Mouse (Mus musculus) midbrain, postnatal 0 days (tissue): Measurements from ENCODE around the gene Tenm2. TPM values are rescaled to one million over a fixed set of nuclear protein-coding genes. Genes with fewer than 3 reads are reported as not detected.
A peak's percentile ranks its signal among the peaks of the same experiment; 100 is the strongest.

Experiments used
- ATAC-seq: fragments of 200-750 bp; cut with Nextera tagmentation; 2 replicates; pipeline ENCODE4 v1.8.0; 2017; ENCODE audit warnings: moderate number of reproducible peaks, mild to moderate bottlenecking, moderate TSS enrichment, moderate library complexity; ENCODE audit not compliant: low FRiP score
- DNase-seq: peaks from one replicate; pipeline ENCODE4 v3.0.0-alpha.2; 2015; ENCODE audit warnings: low spot score
- H3K27ac ChIP-seq: fragments of 300-500 bp; sonication (generic); 2 replicates; pipeline ENCODE4 v1.5.1; 2014; ENCODE audit warnings: low read depth, mild to moderate bottlenecking, low read length, mixed read lengths
- H3K27me3 ChIP-seq: fragments of 300-500 bp; sonication (generic); 2 replicates; pipeline ENCODE4 v1.6.1; 2014; ENCODE audit warnings: low read length, control low read depth, mixed read lengths; ENCODE audit not compliant: insufficient read depth
- H3K36me3 ChIP-seq: fragments of 300-500 bp; sonication (generic); 2 replicates; pipeline ENCODE4 v1.6.1; 2014; ENCODE audit warnings: low read length, control low read depth, mixed read lengths; ENCODE audit not compliant: insufficient read depth
- H3K4me1 ChIP-seq: fragments of 300-500 bp; sonication (generic); 2 replicates; pipeline ENCODE4 v1.6.1; 2014; ENCODE audit warnings: mild to moderate bottlenecking, control low read depth, antibody characterized with exemption, low read length, mixed read lengths; ENCODE audit not compliant: insufficient read depth
- H3K4me2 ChIP-seq: fragments of 300-500 bp; sonication (generic); 2 replicates; pipeline ENCODE4 v1.6.1; 2014; ENCODE audit warnings: low read depth, mild to moderate bottlenecking, low read length, mixed read lengths; ENCODE audit not compliant: poor library complexity, severe bottlenecking
- H3K4me3 ChIP-seq: fragments of 300-500 bp; sonication (generic); 2 replicates; pipeline ENCODE4 v1.5.1; 2014; ENCODE audit warnings: low read depth, mild to moderate bottlenecking, low read length, moderate library complexity
- H3K9ac ChIP-seq: fragments of 300-500 bp; sonication (generic); replicated peaks from 2 replicates; pipeline ENCODE4 v1.6.1; 2014; ENCODE audit warnings: mild to moderate bottlenecking, low read length, moderate library complexity, mixed read lengths; ENCODE audit not compliant: poor library complexity, severe bottlenecking
- H3K9me3 ChIP-seq: fragments of 300-500 bp; sonication (generic); 2 replicates; pipeline ENCODE4 v1.6.1; 2016; ENCODE audit warnings: low read length, control low read depth
- CTCF ChIP-seq: IDR thresholded peaks from 2 replicates; pipeline ENCODE4 v1.5.1; 2016; ENCODE audit warnings: antibody characterized with exemption, mild to moderate bottlenecking
- WGBS: fragments of 180-500 bp; shearing (Covaris S2); extraction: QIAGEN DNeasy Blood & Tissue Kit; methylation state at CpG from one replicate; pipeline ENCODE4 v1.1.7; 2014; 5-methylcytosine and 5-hydroxymethylcytosine counted together
- polyA plus RNA-seq: library from polyadenylated mRNA; unstranded; fragments of >200 nt; fragmentation: Nextera tagmentation; extraction: Ambion mirVana; gene quantifications from 2 replicates; pipeline ENCODE4 v1.2.1, GENCODE M21; 2015
- total RNA-seq: library from RNA; depleted of rRNA; stranded (reverse); fragments of >200 nt; gene quantifications from 2 replicates; pipeline ENCODE4 v1.2.3, GENCODE M21; 2014

The Tenm2 gene
- total and polyA plus RNA-seq, 2 experiments from 2014 or later: 62.6 to 138 TPM

DNA sequence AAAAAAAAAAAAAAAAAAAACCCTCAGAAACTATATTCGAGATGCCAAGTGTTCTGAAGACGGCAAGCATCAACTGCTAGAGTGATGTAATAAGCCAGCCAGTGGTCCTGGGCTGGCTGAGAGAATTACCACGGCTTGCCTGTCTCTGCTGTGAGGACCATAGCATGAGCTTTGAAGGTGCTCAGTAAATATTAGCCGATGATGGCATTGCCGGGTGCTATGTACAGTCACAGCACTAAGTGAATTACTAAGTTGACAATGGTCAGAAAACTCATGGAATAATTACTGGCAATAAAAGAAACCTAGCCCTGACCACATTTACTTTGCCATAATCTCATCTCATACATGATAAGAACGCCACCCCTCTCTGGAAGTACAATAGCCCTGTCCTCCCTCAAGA is 549.5 kb downstream of the Tenm2 start:
- H3K27ac ChIP-seq: no peak overlapping the region
- no peaks in the 10 kb centered on the region for H3K4me1 ChIP-seq
- no peaks in the 10 kb centered on the region for H3K36me3 ChIP-seq
- no peak for TF ChIP-seq CTCF
- H3K27me3 ChIP-seq: no peaks in the 10 kb centered on the region
- H3K9ac ChIP-seq: no peak overlapping the region
- 59% methylated on average over 6 of the region's 6 CpGs for WGBS
- ATAC-seq (no peak), DNase-seq (no peak)
- no peak overlapping the region for H3K4me2 ChIP-seq
- no peaks in the 10 kb centered on the region for H3K9me3 ChIP-seq
- no peak overlapping the region for H3K4me3 ChIP-seq

DNA sequence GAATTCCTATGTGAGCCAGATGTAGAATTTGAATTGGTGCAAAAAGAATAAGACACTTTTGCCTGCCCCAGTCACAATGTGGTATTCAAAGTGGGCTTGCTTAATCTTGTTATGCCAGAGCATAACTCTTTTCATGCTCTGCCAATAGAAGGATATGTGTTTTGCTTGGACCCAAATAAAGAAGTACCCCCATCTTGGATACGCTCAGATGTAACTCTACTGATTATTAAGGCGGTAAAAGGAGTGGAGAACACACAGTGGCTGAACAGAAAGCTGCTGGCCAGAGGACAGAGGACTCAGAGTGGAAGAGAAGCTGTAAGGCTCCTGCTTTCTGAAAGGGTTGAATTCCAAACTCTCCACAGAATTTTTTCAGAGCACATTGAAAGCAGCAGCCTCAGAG is 556.4 kb downstream of the Tenm2 start:
- H3K27ac ChIP-seq: peak overlapping the region; percentile 85
- H3K9ac ChIP-seq: no peak overlapping the region
- peaks cover 5% of the 10 kb centered on the region; the same call in 1 of the 2 replicates for H3K4me1 ChIP-seq
- no peaks in the 10 kb centered on the region for H3K9me3 ChIP-seq
- 23% methylated on average over 2 of the region's 2 CpGs for WGBS
- H3K4me2 ChIP-seq: peak overlapping the region; percentile 69; the same call in 1 of the 2 replicates
- H3K36me3 ChIP-seq: no peaks in the 10 kb centered on the region
- TF ChIP-seq CTCF: no peak
- DNase-seq: no peak
- no peak overlapping the region for H3K4me3 ChIP-seq
- ATAC-seq: no peak
- no peaks in the 10 kb centered on the region for H3K27me3 ChIP-seq

DNA sequence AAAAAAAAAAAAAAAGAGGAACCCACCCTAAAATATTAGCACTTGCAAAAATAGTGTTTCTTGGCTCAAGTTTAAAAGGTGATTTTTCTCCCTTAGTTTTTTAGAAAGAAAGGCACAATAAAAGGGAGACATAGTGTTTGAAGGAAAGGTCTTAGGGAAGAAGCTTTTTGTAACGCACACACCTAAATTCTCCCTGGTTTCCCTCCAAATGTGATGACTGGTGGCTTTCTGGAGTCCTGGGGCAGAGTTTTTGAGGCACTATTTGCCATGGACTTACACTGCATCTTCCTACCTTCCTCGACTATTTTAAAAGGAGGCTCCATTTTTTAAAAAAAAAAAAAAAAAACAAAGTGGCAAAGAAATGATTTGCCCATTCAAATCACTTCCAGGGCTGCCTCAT is 557.2 kb downstream of the Tenm2 start:
- H3K9ac ChIP-seq: peak overlapping the region; percentile 62; the same call in 1 of the 2 replicates
- H3K4me3 ChIP-seq: peak overlapping the region; percentile 54
- no peaks in the 10 kb centered on the region for H3K36me3 ChIP-seq
- H3K4me1 ChIP-seq: peaks cover 5% of the 10 kb centered on the region; the same call in 1 of the 2 replicates
- peak overlapping the region; percentile 69 for H3K4me2 ChIP-seq
- WGBS: 9% methylated on average over 2 of the region's 2 CpGs
- no peaks in the 10 kb centered on the region for H3K9me3 ChIP-seq
- TF ChIP-seq CTCF: no peak
- peak overlapping the region; percentile 85 for H3K27ac ChIP-seq
- H3K27me3 ChIP-seq: no peaks in the 10 kb centered on the region
- DNase-seq: no peak
- ATAC-seq: no peak

DNA sequence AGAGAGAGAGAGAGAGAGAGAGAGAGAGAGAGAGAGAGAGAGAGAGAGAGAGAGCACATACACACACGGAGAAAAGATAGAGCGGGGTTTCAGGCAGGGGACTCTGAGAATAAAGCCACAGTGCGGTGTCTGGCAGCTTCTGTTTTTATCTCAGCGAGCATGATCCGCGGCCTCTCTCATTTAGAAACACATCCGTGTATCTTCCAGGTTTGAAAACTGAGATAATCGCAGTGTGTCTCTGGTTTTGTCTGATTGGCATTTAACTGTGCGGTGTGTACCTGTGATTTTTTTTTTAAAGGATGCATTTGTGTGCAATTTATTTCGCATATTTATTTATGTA is 557.7 kb downstream of the Tenm2 start:
- TF ChIP-seq CTCF: no peak
- Histone ChIP-seq H3K36me3 (no peaks in the 10 kb centered on the region), H3K27ac (peak overlapping the region; percentile 85), H3K4me1 (peaks cover 5% of the 10 kb centered on the region; the same call in 1 of the 2 replicates), H3K4me2 (peak overlapping the region; percentile 69), H3K9me3 (no peaks in the 10 kb centered on the region), H3K27me3 (no peaks in the 10 kb centered on the region), H3K9ac (peak overlapping the region; percentile 62), H3K4me3 (peak overlapping the region; percentile 54)
- peak; percentile 53 for ATAC-seq
- WGBS: 1% methylated on average over 10 of the region's 10 CpGs
- DNase-seq: peak; percentile 73

DNA sequence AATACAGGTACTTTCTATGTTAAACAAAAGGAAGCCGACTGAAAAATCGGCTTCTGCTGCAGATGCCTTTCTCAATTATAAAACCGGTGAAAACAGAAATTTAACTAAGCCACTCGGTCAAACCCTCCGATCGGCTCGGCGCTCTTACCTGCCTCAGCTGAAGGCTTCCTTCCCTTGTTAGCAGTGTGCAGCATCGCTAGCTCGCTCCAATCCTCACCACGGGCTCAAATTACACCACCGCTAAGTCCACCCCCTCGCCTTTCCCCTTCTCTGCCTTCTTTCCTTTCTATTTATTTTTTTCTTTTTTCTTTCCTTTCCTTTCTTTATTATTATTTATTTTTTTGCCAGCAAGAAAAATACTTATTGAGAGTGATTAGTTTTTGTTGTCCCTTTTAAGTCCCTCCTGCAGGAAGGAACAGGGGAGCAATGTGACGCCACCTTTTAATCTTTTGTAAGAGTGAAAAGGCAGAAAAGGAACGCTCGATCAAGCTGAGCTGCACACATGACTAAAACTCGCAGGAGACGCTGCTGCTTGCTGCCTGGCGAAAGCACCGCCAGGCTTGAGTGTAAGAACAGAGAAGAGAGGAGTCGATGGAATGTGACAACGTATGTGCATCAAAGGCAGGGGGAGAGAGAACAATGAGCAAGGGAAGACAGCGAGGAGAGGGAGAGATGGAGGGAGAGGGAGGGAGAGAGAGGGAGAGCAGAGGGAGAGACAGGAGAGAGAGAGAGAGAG is 558.3 kb downstream of the Tenm2 start:
- peak; percentile 55 for TF ChIP-seq CTCF
- WGBS: under 1% methylated on average over 23 of the region's 23 CpGs
- H3K9ac ChIP-seq: peak overlapping the region; percentile 62
- ATAC-seq (peak; percentile 86), DNase-seq (peak; percentile 90)
- no peaks in the 10 kb centered on the region for H3K9me3 ChIP-seq
- peak overlapping the region; percentile 85 for H3K27ac ChIP-seq
- no peaks in the 10 kb centered on the region for H3K27me3 ChIP-seq
- H3K36me3 ChIP-seq: no peaks in the 10 kb centered on the region
- H3K4me3 ChIP-seq: peak overlapping the region; percentile 54
- H3K4me1 ChIP-seq: peaks cover 5% of the 10 kb centered on the region; the same call in 1 of the 2 replicates
- peak overlapping the region; percentile 69 for H3K4me2 ChIP-seq

DNA sequence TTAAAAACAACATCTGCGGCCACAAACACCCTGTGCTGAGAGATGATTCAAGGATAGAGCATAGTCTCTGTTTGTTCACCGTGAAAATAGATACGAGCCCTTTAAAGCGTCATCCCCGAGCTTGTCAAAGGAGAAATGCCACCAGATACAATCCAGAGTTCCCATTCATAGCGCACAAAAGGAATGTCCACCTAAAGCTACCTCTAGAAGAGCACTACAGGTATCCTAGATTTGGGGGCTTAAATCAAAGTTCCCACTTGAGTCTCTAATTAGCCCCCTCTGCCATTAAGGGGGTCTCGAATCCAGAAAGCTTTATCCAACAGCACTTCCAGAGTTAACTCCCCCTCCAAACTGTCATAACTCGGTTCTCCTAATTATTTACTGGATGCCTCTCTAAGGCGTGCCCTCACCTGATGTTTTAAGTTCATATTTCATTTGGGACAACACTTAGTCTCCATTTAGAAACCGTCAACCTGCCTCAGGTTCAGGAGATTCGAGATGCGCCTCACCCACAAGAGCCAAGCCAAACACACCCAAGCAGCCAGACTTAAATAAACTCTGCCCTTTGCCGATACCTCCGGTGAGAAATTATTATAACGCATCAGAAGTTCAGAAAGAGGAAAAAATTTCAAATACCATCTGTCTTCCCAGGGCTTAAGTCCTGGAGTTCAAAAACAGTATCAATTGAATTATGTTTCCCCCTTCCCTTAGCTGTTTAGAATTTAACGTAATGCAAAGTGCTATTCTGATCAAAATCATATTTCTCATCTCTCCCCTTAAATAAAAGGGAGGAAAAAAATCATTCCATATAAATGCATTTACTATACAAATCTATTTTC is 559.1 kb downstream of the Tenm2 start:
- peak overlapping the region; percentile 62 for H3K9ac ChIP-seq
- ATAC-seq (no peak), DNase-seq (peak; percentile 28)
- H3K9me3 ChIP-seq: no peaks in the 10 kb centered on the region
- no peaks in the 10 kb centered on the region for H3K36me3 ChIP-seq
- H3K4me3 ChIP-seq: peak overlapping the region; percentile 54
- H3K27ac ChIP-seq: peak overlapping the region; percentile 85
- WGBS: 8% methylated on average over 16 of the region's 16 CpGs
- H3K4me2 ChIP-seq: peak overlapping the region; percentile 69
- no peak for TF ChIP-seq CTCF
- peaks cover 6% of the 10 kb centered on the region for H3K4me1 ChIP-seq
- no peaks in the 10 kb centered on the region for H3K27me3 ChIP-seq
